Mouse (Mus musculus): ENCODE measurements around the gene Tmem168.

DNA sequence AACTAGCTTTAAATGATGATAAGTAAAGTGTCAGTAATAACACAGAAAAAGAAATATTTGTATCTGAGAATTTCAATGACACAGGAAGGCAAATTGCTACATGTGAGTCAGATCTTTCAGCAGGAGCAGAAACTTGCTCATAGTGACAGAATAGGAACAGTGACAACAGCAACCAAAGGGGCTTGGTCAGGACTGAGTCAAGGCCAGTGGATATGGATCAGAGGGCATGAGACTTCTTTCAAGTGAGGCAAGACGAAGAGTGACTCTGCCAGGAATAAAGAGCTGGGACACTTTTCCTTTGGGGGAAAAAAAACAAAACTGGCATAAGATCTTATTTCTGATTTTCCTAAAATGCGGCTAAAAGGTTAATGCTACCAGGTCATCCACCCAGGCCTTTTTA lies 52.6 kb downstream of the Tmem168 start:
- no peak for TF ChIP-seq POLR2A (IDR thresholded peaks at IDR 0.05; ENCODE audit: borderline replicate concordance, extremely low read depth, insufficient read depth, insufficient read length, poor library complexity, severe bottlenecking)
- TF ChIP-seq CTCF (IDR thresholded peaks at IDR 0.05; ENCODE audit: borderline replicate concordance, extremely low read depth, insufficient read depth, insufficient read length) = no peak

All from brain, embryonic 14.5 days (tissue).